Mouse (Mus musculus): ENCODE results near the gene Cep295.

Cep295 gene

DNA sequence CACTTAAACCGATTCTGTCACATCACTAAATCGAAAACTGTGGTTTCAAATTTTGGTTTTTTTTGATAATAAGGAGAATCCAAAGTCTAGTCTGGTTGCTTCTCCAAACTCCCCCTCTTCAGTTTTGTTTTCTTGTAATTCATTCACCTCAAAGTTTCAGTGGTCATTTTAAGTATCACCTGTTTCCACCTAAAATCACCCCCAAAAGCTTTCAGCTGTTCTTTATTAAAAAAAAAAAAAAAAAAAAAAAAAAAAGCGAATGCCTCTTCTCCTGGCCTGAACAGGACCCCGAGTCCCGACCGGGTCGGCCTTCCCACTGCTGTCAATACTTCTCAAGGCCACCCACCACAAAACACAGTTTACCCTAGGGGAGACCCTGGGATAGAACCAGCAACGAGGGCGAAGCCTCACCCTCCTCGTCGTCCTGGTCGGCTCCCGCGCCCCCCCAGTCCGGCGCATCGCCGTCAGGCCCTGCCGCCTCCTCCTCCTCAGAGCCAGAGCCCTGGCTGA lies 78.4 kb downstream of the Cep295 start:
- in situ Hi-C loops (cut with MboI; ENCODE audit: low pct_unique_long_range_greater_than_20kb in 1 of 2, low sequenced_read_pairs in 2 of 2, unreplicated experiment in 1 of 2): no loop called here

DNA sequence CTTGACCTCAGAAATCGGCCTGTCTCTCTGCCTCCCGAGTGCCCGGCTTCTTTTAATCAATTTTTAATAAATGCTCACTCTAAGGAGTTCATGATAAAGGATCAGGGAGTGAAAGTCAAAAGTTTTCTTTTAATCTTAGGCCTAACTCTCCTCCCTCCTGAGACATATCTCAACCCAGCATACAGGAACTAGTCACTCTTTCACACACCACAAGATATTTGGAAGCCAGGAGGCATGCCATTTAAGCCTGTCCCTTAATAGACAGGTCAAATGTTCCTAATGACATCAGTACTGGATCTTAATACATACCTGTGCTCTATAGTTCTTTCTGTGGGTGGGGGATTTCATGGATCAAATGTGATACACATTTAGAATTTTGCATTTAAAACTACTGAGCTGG lies 79.2 kb downstream of the Cep295 start:
- in situ Hi-C loops (cut with MboI; ENCODE audit: low pct_unique_long_range_greater_than_20kb in 1 of 2, low sequenced_read_pairs in 2 of 2, unreplicated experiment in 1 of 2): no loop called here

DNA sequence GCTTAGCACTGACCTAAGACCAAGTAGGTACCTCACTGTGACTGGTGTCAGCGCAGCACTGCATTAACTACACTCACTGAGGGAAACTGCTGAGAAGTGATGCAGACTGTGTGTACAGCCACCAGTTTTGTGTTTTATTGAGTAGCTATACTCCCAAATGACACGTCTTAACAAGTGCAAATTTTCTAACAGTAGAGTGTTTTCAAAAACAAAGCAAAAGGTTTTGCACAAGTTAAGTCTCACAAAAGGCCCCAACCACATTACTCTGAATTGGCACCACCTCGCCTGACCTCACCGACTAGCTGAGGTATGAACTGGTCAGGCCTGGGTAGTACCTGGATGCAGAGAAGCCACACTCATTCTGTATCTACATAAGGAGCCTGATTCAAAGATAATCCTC lies 80.7 kb downstream of the Cep295 start:
- in situ Hi-C loops (cut with MboI; ENCODE audit: low pct_unique_long_range_greater_than_20kb in 1 of 2, low sequenced_read_pairs in 2 of 2, unreplicated experiment in 1 of 2): no loop called here

DNA sequence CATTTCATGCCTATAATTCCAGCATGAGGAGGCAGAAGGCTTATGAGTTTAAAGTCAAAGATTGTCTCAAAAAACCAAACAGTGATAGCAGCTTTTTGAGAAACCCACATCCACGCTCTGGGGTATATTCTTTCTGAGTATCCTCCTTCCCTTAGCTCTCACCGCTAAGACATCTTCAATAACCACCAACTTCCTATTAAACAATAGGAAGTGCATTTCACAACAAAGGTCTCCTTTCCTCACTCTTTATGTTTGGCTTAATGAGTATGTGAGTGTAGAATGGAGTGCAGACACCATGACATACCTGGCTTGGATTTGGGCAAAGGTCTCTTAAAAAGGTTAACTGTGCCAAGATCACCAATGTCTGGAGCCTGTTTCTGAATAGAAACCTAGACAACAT lies 83.6 kb downstream of the Cep295 start:
- in situ Hi-C loops (cut with MboI; ENCODE audit: low pct_unique_long_range_greater_than_20kb in 1 of 2, low sequenced_read_pairs in 2 of 2, unreplicated experiment in 1 of 2): no loop called here
